Mouse (Mus musculus): ENCODE results near the gene Gsc. TPM values are rescaled to one million over a fixed set of nuclear protein-coding genes. Genes with fewer than 3 reads are reported as not detected.
A peak's percentile ranks its signal among the peaks of the same experiment; 100 is the strongest.
"Not testable (repeated sequence)": the region's sequence is repeated elsewhere in the genome, so short reads cannot be mapped to it uniquely, and the experiment has no call there.

The Gsc gene
- polyA plus RNA-seq, 1 experiment from 2014 or later, result 0.65 TPM

- no peaks in the 10 kb centered on the region for H3K9me3 ChIP-seq
- H3K27me3 ChIP-seq, result no peaks in the 10 kb centered on the region; the same call in none of the 2 replicates
- H3K4me3 ChIP-seq, result no peak overlapping the region
- no peak for ATAC-seq (ENCODE audit: low FRiP score, low read depth)
- H3K36me3 ChIP-seq, result no peaks in the 10 kb centered on the region
- H3K9ac ChIP-seq (replicated peaks), result no peak overlapping the region
- no peak overlapping the region; the same call in 1 of the 2 replicates for H3K4me2 ChIP-seq (replicated peaks)
- H3K27ac ChIP-seq (replicated peaks), result no peak overlapping the region
- WGBS, result 34% methylated on average over 13 of the region's 13 CpGs
- no peaks in the 10 kb centered on the region for H3K4me1 ChIP-seq
Measured at GRCm38 (mm10) chr12:104448099-104448498, 25.0 kb downstream of the Gsc start.

- not testable (repeated sequence) for H3K4me2 ChIP-seq (replicated peaks); ATAC-seq (ENCODE audit: low FRiP score, low read depth); H3K27ac ChIP-seq (replicated peaks); H3K9ac ChIP-seq (replicated peaks); H3K4me3 ChIP-seq; H3K9me3 ChIP-seq; H3K36me3 ChIP-seq; H3K27me3 ChIP-seq; H3K4me1 ChIP-seq
- 83% methylated on average over 25 of the region's 25 CpGs for WGBS
Measured at GRCm38 (mm10) chr12:104447056-104447455, 26.1 kb downstream of the Gsc start.

DNA sequence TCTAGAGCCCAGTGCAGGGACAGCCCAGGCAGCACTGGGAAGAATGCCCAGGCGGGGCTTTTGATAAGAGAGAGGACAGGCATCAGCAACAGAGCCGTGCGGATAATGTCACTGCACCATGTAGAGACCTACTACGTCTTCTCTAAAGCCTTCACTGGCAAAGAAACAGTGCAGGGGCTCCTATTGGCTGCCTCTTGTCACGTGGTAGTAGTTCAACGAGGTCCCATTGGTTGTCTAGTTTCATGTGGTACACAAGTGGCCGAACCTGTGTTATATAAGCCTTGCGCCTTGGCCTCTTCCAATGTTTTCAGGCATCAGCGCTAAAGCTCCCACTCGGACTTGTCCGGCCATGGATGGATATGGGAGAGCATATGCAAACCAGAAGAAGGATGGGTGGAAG lies 29.4 kb downstream of the Gsc start:
- Histone ChIP-seq H3K4me2 (replicated peaks) (no peak overlapping the region), H3K36me3 (no peaks in the 10 kb centered on the region), H3K27me3 (peaks cover 17% of the 10 kb centered on the region), H3K9ac (replicated peaks) (no peak overlapping the region), H3K4me1 (no peaks in the 10 kb centered on the region), H3K9me3 (no peaks in the 10 kb centered on the region), H3K4me3 (no peak overlapping the region), H3K27ac (replicated peaks) (no peak overlapping the region)
- WGBS, result 86% methylated on average over 11 of the region's 11 CpGs
- ATAC-seq (ENCODE audit: low FRiP score, low read depth), result no peak

DNA sequence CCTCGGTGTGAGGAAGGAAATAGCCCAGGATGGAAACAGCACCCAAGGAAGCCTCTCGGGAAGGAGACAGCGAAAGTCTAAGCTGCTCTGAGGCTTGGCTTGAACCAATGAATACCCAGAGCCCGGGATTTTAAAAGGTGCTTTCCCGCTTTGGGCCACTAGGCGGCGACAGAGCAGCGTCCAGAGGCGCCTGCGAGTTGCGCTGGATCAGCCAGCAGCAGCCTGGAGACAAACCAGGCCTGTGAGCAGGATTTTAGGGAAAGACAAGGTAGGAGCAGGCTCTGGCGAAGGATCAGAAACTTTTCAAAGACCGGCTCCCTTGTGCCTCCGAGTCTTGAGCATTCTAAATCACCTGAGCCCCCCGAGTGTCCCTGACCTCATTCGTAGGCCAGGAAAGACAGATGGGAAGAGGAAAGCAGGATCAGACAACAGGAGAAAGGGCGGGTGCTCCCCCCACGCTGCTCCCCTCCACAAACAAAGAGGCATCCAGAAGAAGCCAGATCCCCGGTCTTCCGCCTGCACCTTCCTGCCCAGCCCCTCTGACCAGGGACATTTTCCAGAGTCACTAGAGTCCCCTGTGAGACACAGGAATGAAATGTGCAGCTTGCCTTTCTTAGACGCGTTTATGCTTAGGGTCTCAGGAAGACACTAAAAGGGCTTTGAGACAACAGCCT lies 32.9 kb downstream of the Gsc start:
- no peak overlapping the region for H3K9ac ChIP-seq (replicated peaks)
- H3K27ac ChIP-seq (replicated peaks), result no peak overlapping the region
- H3K4me1 ChIP-seq, result no peaks in the 10 kb centered on the region
- ATAC-seq (ENCODE audit: low FRiP score, low read depth), result peak; percentile 59; the same call in 1 of the 2 replicates
- 0 out of 2 replicates have a peak overlapping the region, but pooled peaks have one; percentile 16 for H3K4me2 ChIP-seq (replicated peaks)
- H3K4me3 ChIP-seq, result no peak overlapping the region
- no peaks in the 10 kb centered on the region for H3K36me3 ChIP-seq
- 9% methylated on average over 22 of the region's 22 CpGs for WGBS
- H3K27me3 ChIP-seq, result peaks cover 23% of the 10 kb centered on the region
- H3K9me3 ChIP-seq, result no peaks in the 10 kb centered on the region

DNA sequence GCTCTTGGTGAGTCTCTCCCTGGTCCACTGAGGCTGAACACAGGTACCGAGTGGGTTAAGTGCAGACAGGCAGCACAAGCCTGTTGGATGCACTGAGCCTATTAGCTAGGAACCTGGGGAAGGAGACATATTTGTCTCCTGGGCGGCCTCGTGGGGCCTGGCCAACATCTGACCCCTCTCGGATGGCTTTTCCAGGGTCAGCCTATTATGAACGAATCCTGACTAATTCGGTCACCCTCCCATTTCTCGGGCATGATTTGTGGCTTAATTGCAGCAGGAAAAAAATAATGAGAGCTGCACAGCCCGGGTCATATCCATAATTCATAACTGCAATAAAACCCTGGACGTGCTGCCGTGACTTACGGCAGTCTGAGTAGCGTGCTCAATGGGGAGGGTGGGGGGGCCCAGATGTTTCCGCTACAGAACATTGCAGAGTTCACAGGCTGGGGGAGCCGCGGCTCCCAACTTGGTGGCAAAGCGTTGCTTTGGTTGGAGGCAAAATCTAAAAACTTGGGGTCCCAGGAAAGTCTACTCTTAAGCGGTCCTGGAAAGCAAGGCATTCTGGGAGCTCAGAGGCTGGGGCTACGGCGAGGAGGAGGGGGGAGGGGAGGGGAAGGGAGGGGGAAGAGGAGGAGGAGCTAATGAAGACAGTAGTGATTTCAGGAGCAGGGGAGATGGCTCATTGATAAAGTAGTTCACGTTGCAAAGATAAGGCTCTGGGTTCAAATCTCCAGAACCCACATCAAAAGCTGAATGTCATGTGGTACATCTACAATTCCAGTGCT lies 39.0 kb downstream of the Gsc start:
- Histone ChIP-seq H3K9ac (replicated peaks) (no peak overlapping the region), H3K9me3 (no peaks in the 10 kb centered on the region), H3K4me2 (replicated peaks) (no peak overlapping the region; the same call in 1 of the 2 replicates), H3K36me3 (no peaks in the 10 kb centered on the region), H3K27me3 (peaks cover 9% of the 10 kb centered on the region), H3K4me3 (no peak overlapping the region), H3K27ac (replicated peaks) (no peak overlapping the region), H3K4me1 (peaks cover 8% of the 10 kb centered on the region; the same call in 1 of the 2 replicates)
- ATAC-seq (ENCODE audit: low FRiP score, low read depth), result peak; percentile 42; the same call in 1 of the 2 replicates
- 72% methylated on average over 20 of the region's 20 CpGs for WGBS

GRCm38 (mm10) chr12:104433214-104433613 lies 39.9 kb downstream of the Gsc start:
- Histone ChIP-seq H3K4me2 (replicated peaks) (no peak overlapping the region), H3K4me1 (peaks cover 8% of the 10 kb centered on the region; the same call in 1 of the 2 replicates), H3K36me3 (no peaks in the 10 kb centered on the region), H3K27me3 (peaks cover under 1% of the 10 kb centered on the region; the same call in 1 of the 2 replicates), H3K9me3 (no peaks in the 10 kb centered on the region), H3K27ac (replicated peaks) (no peak overlapping the region), H3K9ac (replicated peaks) (no peak overlapping the region), H3K4me3 (no peak overlapping the region)
- 19% methylated on average over 7 of the region's 7 CpGs for WGBS
- no peak for ATAC-seq (ENCODE audit: low FRiP score, low read depth)

- Histone ChIP-seq H3K4me3 (no peak overlapping the region), H3K36me3 (no peaks in the 10 kb centered on the region), H3K27ac (replicated peaks) (no peak overlapping the region), H3K4me2 (replicated peaks) (no peak overlapping the region), H3K27me3 (no peaks in the 10 kb centered on the region; the same call in 1 of the 2 replicates), H3K9me3 (no peaks in the 10 kb centered on the region), H3K9ac (replicated peaks) (no peak overlapping the region), H3K4me1 (peaks cover 8% of the 10 kb centered on the region; the same call in 1 of the 2 replicates)
- ATAC-seq (ENCODE audit: low FRiP score, low read depth), result no peak
- 67% methylated on average over 10 of the region's 10 CpGs for WGBS
Measured at GRCm38 (mm10) chr12:104431359-104431758, 41.8 kb downstream of the Gsc start.

DNA sequence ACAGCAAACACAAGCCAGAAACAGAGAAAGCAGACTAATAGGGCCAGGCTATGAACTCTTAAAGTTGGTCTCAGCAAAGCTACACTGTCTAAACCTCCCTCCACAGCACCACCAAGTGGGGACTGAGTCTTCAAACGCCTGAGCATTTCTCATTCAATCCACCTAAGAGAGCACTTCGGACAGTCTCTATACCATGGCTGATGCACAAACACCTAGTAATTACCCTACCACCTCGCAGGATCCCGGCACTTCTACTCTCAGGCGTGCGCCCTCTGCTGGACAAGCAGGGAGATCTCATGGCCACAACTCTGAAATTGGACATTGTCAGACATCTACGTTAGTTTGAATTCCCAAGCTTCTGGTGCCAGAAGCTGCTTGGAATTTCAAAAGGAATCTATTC lies 46.2 kb downstream of the Gsc start:
- WGBS, result 7% methylated on average over 7 of the region's 7 CpGs
- H3K4me2 ChIP-seq (replicated peaks), result no peak overlapping the region
- no peak overlapping the region for H3K9ac ChIP-seq (replicated peaks)
- H3K36me3 ChIP-seq, result no peaks in the 10 kb centered on the region
- H3K4me3 ChIP-seq, result no peak overlapping the region
- 0 out of 2 replicates have a peak, but pooled peaks have one; percentile 41 for ATAC-seq (ENCODE audit: low FRiP score, low read depth)
- H3K27me3 ChIP-seq, result no peaks in the 10 kb centered on the region
- no peaks in the 10 kb centered on the region for H3K4me1 ChIP-seq
- no peaks in the 10 kb centered on the region for H3K9me3 ChIP-seq
- no peak overlapping the region for H3K27ac ChIP-seq (replicated peaks)

DNA sequence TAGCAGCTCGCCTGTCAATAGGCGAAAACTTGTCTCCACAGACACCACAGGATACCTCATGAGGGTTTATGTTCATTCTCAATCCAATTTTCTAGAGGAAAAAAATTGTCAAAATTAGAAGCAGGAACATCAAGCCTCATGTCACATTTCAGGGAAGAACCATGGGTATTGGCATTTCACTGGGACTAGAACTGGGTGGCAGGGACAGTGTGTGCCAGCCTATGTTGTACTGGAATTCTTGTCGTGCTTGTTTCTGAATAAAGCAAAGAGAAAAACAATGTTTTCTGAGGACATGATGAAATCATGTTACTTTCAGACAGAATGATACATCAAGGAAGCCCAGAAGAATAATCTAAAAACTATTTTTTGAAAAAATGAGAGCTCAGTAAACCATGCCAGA lies 47.5 kb downstream of the Gsc start:
- WGBS, result 84% methylated on average over 3 of the region's 3 CpGs
- H3K4me3 ChIP-seq, result no peak overlapping the region
- no peak overlapping the region for H3K27ac ChIP-seq (replicated peaks)
- H3K4me1 ChIP-seq, result no peaks in the 10 kb centered on the region
- no peaks in the 10 kb centered on the region for H3K9me3 ChIP-seq
- ATAC-seq (ENCODE audit: low FRiP score, low read depth), result no peak
- no peak overlapping the region for H3K9ac ChIP-seq (replicated peaks)
- H3K36me3 ChIP-seq, result no peaks in the 10 kb centered on the region
- no peak overlapping the region for H3K4me2 ChIP-seq (replicated peaks)
- no peaks in the 10 kb centered on the region for H3K27me3 ChIP-seq

DNA sequence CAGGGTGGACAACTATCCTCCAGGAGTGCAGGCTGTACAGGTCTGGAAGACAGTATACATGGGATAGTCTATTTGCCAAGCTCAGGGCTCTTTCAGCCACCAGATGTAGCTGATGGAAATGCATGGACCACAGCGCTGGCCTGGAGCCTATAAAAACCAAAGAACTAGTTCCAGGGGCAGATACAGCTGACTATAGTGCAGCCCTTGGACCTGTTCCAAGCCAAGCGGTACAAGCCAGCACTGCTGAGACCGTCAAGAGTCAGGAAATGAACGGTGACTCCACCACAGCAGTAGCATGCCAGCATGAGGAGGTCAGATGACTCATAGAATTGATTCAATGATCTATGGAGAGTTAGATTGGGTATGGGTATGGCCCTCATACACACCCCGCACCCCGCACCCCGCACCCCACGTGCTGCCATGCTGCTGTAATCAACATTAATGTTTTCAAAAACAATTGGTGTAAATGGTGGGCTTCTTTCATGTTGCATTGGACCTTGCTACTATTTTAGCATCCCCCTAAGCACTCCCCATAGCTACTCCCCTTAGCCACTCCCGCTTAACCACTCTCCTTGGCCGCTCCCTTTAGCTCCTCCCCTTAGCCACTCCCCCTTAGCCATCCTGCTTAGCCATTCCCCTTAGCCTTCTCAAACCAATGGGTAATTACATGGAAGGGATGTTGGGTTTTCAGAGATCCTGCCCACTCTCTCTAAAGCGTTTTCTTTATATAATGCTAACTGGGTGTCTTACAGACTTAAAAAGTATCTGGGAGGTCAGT lies 50.3 kb downstream of the Gsc start:
- Histone ChIP-seq H3K27me3 (no peaks in the 10 kb centered on the region; the same call in 1 of the 2 replicates), H3K36me3 (no peaks in the 10 kb centered on the region), H3K9me3 (no peaks in the 10 kb centered on the region), H3K4me2 (replicated peaks) (no peak overlapping the region), H3K4me1 (no peaks in the 10 kb centered on the region), H3K27ac (replicated peaks) (no peak overlapping the region), H3K9ac (replicated peaks) (no peak overlapping the region), H3K4me3 (no peak overlapping the region)
- ATAC-seq (ENCODE audit: low FRiP score, low read depth), result no peak
- WGBS, result 86% methylated on average over 11 of the region's 11 CpGs

Data from midbrain, embryonic 12.5 days (tissue).